8 mouse cellular contexts compared by ENCODE assay signal in genomic region chr2:181601751-181602145, GRCm38 (mm10). TPM values are rescaled to one million over a fixed set of nuclear protein-coding genes. Genes with fewer than 3 reads are reported as not detected.
DNase-seq lines count a peak whose midpoint lies in the region; ATAC-seq and TF ChIP-seq lines count a peak whose summit lies in the region.

No protein-coding gene starts in this region.

- H3K4me1 ChIP-seq in heart, embryonic 15.5 days (replicated peaks), result peaks cover 33% of the 10 kb centered on the region
- H3K4me1 ChIP-seq in MEL (ENCODE audit: control insufficient read depth in 1 of 2, insufficient read depth in 2 of 2, low read length in 2 of 2), result peaks cover 4 to 20% of the 10 kb centered on the region in 2 experiments
- peaks cover 15% of the 10 kb centered on the region for H3K4me1 ChIP-seq in heart, embryonic 16.5 days (ENCODE audit: control insufficient read depth, insufficient read depth, low read length)

- no peaks in the 10 kb centered on the region for H3K27me3 ChIP-seq in heart, embryonic 15.5 days
- H3K27me3 ChIP-seq in MEL (ENCODE audit: control insufficient read depth in 1 of 2, insufficient read depth in 2 of 2, low read length in 2 of 2), result no peaks in the 10 kb centered on the region
- no peaks in the 10 kb centered on the region for H3K27me3 ChIP-seq in heart, embryonic 16.5 days (ENCODE audit: control insufficient read depth, insufficient read depth, low read length)

- no peak for TF ChIP-seq CTCF in MEL (IDR thresholded peaks at IDR 0.05 in 2 of 3, conservative IDR thresholded peaks at IDR 0.05 in 1 of 3; ENCODE audit: control insufficient read depth in 1 of 3, insufficient read depth in 1 of 3, low read depth in 2 of 3, low read length in 3 of 3, poor library complexity in 1 of 3, severe bottlenecking in 1 of 3)

- no peak for TF ChIP-seq RAD21 in MEL (IDR thresholded peaks at IDR 0.05; ENCODE audit: low read depth, low read length)

- no peaks in the 10 kb centered on the region for H3K36me3 ChIP-seq in heart, embryonic 15.5 days
- peaks cover 0 to 14% of the 10 kb centered on the region in 2 experiments; a peak in 2 of 4 replicates for H3K36me3 ChIP-seq in MEL (ENCODE audit: control insufficient read depth in 1 of 2, insufficient read depth in 2 of 2, low read length in 2 of 2)
- H3K36me3 ChIP-seq in heart, embryonic 16.5 days (ENCODE audit: control insufficient read depth, insufficient read depth), result no peaks in the 10 kb centered on the region
- H3K36me3 ChIP-seq in macrophage (ENCODE audit: inconsistent target), result no peaks in the 10 kb centered on the region

- H3K9ac ChIP-seq in heart, embryonic 15.5 days, result peak overlapping the region; percentile 77
- peak overlapping the region; percentile 96 for H3K9ac ChIP-seq in MEL (ENCODE audit: control insufficient read depth, low read depth, low read length, poor library complexity, severe bottlenecking)
- H3K9ac ChIP-seq in heart, embryonic 16.5 days (ENCODE audit: low read length), result peak overlapping the region; percentile 94

- peak overlapping the region; percentile 72 for H3K4me2 ChIP-seq in heart, embryonic 15.5 days
- H3K4me2 ChIP-seq in heart, embryonic 16.5 days (ENCODE audit: low read depth, low read length), result peak overlapping the region; percentile 89

- peak overlapping the region; percentile 66 for H3K4me3 ChIP-seq in heart, embryonic 15.5 days
- H3K4me3 ChIP-seq in MEL (ENCODE audit: control insufficient read depth in 1 of 2, insufficient read depth in 1 of 2, low read depth in 2 of 2, low read length in 2 of 2) (peak overlapping the region; percentile 80 to 84), macrophage (ENCODE audit: inconsistent target) (peak overlapping the region; percentile 89)
- H3K4me3 ChIP-seq in heart, embryonic 16.5 days (ENCODE audit: low read length), result peak overlapping the region; percentile 99

- TF ChIP-seq POLR2A in MEL (IDR thresholded peaks at IDR 0.05; ENCODE audit: control insufficient read depth in 1 of 2, insufficient read depth in 1 of 2, low read depth in 1 of 2, low read length in 2 of 2, poor library complexity in 1 of 2), result no peak

- DNase-seq in heart, postnatal 4 days, result no peak
- no peak for DNase-seq in MEL (ENCODE audit: low read depth, low spot score)
- DNase-seq in gastrocnemius, adult 8-10 months (ENCODE audit: low spot score in 2 of 2), result no peak
- no peak for DNase-seq in testis, postnatal 14 days (ENCODE audit: low spot score)
- DNase-seq in thymus, postnatal 14 days, result no peak

- 26% methylated on average over 10 of the region's 10 CpGs for WGBS in heart, embryonic 15.5 days
- WGBS in heart, embryonic 16.5 days, result 24% methylated on average over 10 of the region's 10 CpGs
- WGBS in macrophage (ENCODE audit: missing documents), result 36% methylated on average over 10 of the region's 10 CpGs

- TF ChIP-seq EP300 in MEL (IDR thresholded peaks at IDR 0.05; ENCODE audit: low read depth in 1 of 2, low read length in 2 of 2), result no peak

- ATAC-seq in heart, embryonic 15.5 days (replicated peaks; ENCODE audit: insufficient number of reproducible peaks, insufficient read depth, low FRiP score, low read depth), result no peak
- no peak for ATAC-seq in heart, embryonic 16.5 days (replicated peaks; ENCODE audit: extremely low read depth, insufficient read depth, low FRiP score)

- no peaks in the 10 kb centered on the region for H3K9me3 ChIP-seq in heart, embryonic 15.5 days (replicated peaks)
- H3K9me3 ChIP-seq in MEL (replicated peaks; ENCODE audit: insufficient read depth, low read length), result no peaks in the 10 kb centered on the region
- no peaks in the 10 kb centered on the region for H3K9me3 ChIP-seq in heart, embryonic 16.5 days (replicated peaks; ENCODE audit: control insufficient read depth, low read length)

- peaks cover 15% of the 10 kb centered on the region for H3K79me2 ChIP-seq in MEL (ENCODE audit: control insufficient read depth, insufficient read depth, low read length, poor library complexity)
- peaks cover 43% of the 10 kb centered on the region for H3K79me2 ChIP-seq in macrophage (ENCODE audit: inconsistent target)

- peak overlapping the region; percentile 79; the same call in 1 of the 2 replicates for H3K27ac ChIP-seq in heart, embryonic 15.5 days
- H3K27ac ChIP-seq in MEL (ENCODE audit: control insufficient read depth, low read depth, low read length) (no peak overlapping the region), macrophage (peak overlapping the region; percentile 62)
- H3K27ac ChIP-seq in heart, embryonic 16.5 days (ENCODE audit: low read length), result no peak overlapping the region; the same call in 1 of the 2 replicates

TF ChIP-seq in MEL, 35 proteins besides CTCF, POLR2A, EP300 and RAD21 (continues in another document):
- TF ChIP-seq GATA1 (IDR thresholded peaks at IDR 0.05; ENCODE audit: low read depth, low read length), result no peak
- no peak for TF ChIP-seq SMC3 (IDR thresholded peaks at IDR 0.05; ENCODE audit: low read depth, low read length)

RNA-seq across cellular contexts. Expression of gene Samd10, which starts 2.7 kb away (rescaled TPM):
- 9.6 and 14.9 TPM in 2 replicates for polyA plus RNA-seq in heart, embryonic 15.5 days (2015; fragmentation: Nextera tagmentation; extraction: Ambion mirVana)
- 1 to 10 TPM; 4.8 to 4.9 TPM for total RNA-seq in heart, postnatal 4 days (2021)
- 0.56 and 0.89 TPM in 2 replicates for total RNA-seq in MEL (2012; rRNA removed)
- 1 to 10 TPM in 1 of 2 experiments, not detected in 1; 4.6 TPM for polyA plus RNA-seq in MEL (2012; ENCODE audit: insufficient read depth in 1 of 2, insufficient read length in 2 of 2, low read depth in 1 of 2, low replicate concordance in 2 of 2, missing spikeins in 1 of 2)
- polyA plus RNA-seq in heart, embryonic 16.5 days (2015; fragmentation: Nextera tagmentation; extraction: Ambion mirVana), result 11.2 and 12.4 TPM in 2 replicates
- total RNA-seq in macrophage (2018; cell fraction: chromatin; rRNA removed), result 1 to 10 TPM in 19 of 26 experiments, under 1 TPM in 3, not detected in 4; 0.37 to 8.2 (median 1.9) TPM
- 1 to 10 TPM; 2.0 to 5.1 (median 4.0) TPM for total RNA-seq in macrophage (2018; cell fraction: cytosol; rRNA removed)
- 1 to 10 TPM in 21 of 26 experiments, under 1 TPM in 5; 0.30 to 6.7 (median 2.1) TPM for total RNA-seq in macrophage (2018; cell fraction: nucleus; rRNA removed)
- polyA plus RNA-seq in macrophage (2018), result 2.1 to 3.8 TPM (median 2.8 TPM) in 3 replicates
- total RNA-seq in gastrocnemius, adult 8-10 months (2022), result 1 to 10 TPM; 1.7 to 4.6 (median 3.7) TPM

RNA-seq across cellular contexts. Expression of gene Zfp512b, which starts 9.1 kb away (rescaled TPM):
- 23.1 and 35.8 TPM in 2 replicates for polyA plus RNA-seq in heart, embryonic 15.5 days (2015; fragmentation: Nextera tagmentation; extraction: Ambion mirVana)
- total RNA-seq in heart, postnatal 4 days (2021), result 10 to 100 TPM; 41.8 to 45.5 TPM
- 13.4 and 15.5 TPM in 2 replicates for total RNA-seq in MEL (2012; rRNA removed)
- polyA plus RNA-seq in MEL (2012; ENCODE audit: insufficient read depth in 1 of 2, insufficient read length in 2 of 2, low read depth in 1 of 2, low replicate concordance in 2 of 2, missing spikeins in 1 of 2), result 10 to 100 TPM in 1 of 2 experiments, not detected in 1; 37.6 TPM
- 22.8 and 26.0 TPM in 2 replicates for polyA plus RNA-seq in heart, embryonic 16.5 days (2015; fragmentation: Nextera tagmentation; extraction: Ambion mirVana)
- total RNA-seq in macrophage (2018; cell fraction: chromatin; rRNA removed), result 100 to 1,000 TPM in 4 of 26 experiments, 10 to 100 TPM in 22; 19.9 to 129 (median 61.5) TPM
- 10 to 100 TPM in 10 of 26 experiments, 1 to 10 TPM in 16; 4.3 to 17.0 (median 9.1) TPM for total RNA-seq in macrophage (2018; cell fraction: cytosol; rRNA removed)
- 10 to 100 TPM in 25 of 26 experiments, 1 to 10 TPM in 1; 9.3 to 85.8 (median 32.2) TPM for total RNA-seq in macrophage (2018; cell fraction: nucleus; rRNA removed)
- polyA plus RNA-seq in macrophage (2018), result 6.0 to 12.6 TPM (median 6.7 TPM) in 3 replicates
- 10 to 100 TPM; 15.4 to 21.2 (median 19.3) TPM for total RNA-seq in gastrocnemius, adult 8-10 months (2022)

RNA-seq across cellular contexts. Expression of gene Prpf6, which starts 10.1 kb away (rescaled TPM):
- 38.9 and 45.5 TPM in 2 replicates for polyA plus RNA-seq in heart, embryonic 15.5 days (2015; fragmentation: Nextera tagmentation; extraction: Ambion mirVana)
- total RNA-seq in heart, postnatal 4 days (2021), result 10 to 100 TPM; 35.1 to 36.1 TPM
- 56.0 and 58.7 TPM in 2 replicates for total RNA-seq in MEL (2012; rRNA removed)
- 10 to 100 TPM in 1 of 2 experiments, not detected in 1; 69.4 TPM for polyA plus RNA-seq in MEL (2012; ENCODE audit: insufficient read depth in 1 of 2, insufficient read length in 2 of 2, low read depth in 1 of 2, low replicate concordance in 2 of 2, missing spikeins in 1 of 2)
- polyA plus RNA-seq in heart, embryonic 16.5 days (2015; fragmentation: Nextera tagmentation; extraction: Ambion mirVana), result 47.4 and 47.6 TPM in 2 replicates
- total RNA-seq in macrophage (2018; cell fraction: chromatin; rRNA removed), result 100 to 1,000 TPM in 2 of 26 experiments, 10 to 100 TPM in 24; 38.7 to 108 (median 60.6) TPM
- 10 to 100 TPM; 28.1 to 46.4 (median 36.0) TPM for total RNA-seq in macrophage (2018; cell fraction: cytosol; rRNA removed)
- total RNA-seq in macrophage (2018; cell fraction: nucleus; rRNA removed), result 10 to 100 TPM; 31.5 to 58.8 (median 42.5) TPM
- polyA plus RNA-seq in macrophage (2018), result 34.2 to 55.4 TPM (median 34.6 TPM) in 3 replicates
- total RNA-seq in gastrocnemius, adult 8-10 months (2022), result 10 to 100 TPM; 28.8 to 35.0 (median 32.6) TPM

RNA-seq across cellular contexts. Expression of gene Uckl1, which starts 17.1 kb away (rescaled TPM):
- 61.8 and 71.6 TPM in 2 replicates for polyA plus RNA-seq in heart, embryonic 15.5 days (2015; fragmentation: Nextera tagmentation; extraction: Ambion mirVana)
- 10 to 100 TPM; 50.2 to 54.5 TPM for total RNA-seq in heart, postnatal 4 days (2021)
- 15.2 and 15.6 TPM in 2 replicates for total RNA-seq in MEL (2012; rRNA removed)
- polyA plus RNA-seq in MEL (2012; ENCODE audit: insufficient read depth in 1 of 2, insufficient read length in 2 of 2, low read depth in 1 of 2, low replicate concordance in 2 of 2, missing spikeins in 1 of 2) (10 to 100 TPM in 1 of 2 experiments, not detected in 1; 24.6 TPM), macrophage (2018) (32.9 to 57.2 TPM (median 33.9 TPM) in 3 replicates)
- 77.3 and 85.8 TPM in 2 replicates for polyA plus RNA-seq in heart, embryonic 16.5 days (2015; fragmentation: Nextera tagmentation; extraction: Ambion mirVana)
- total RNA-seq in macrophage (2018; cell fraction: chromatin; rRNA removed), result 100 to 1,000 TPM; 122 to 491 (median 295) TPM
- total RNA-seq in macrophage (2018; cell fraction: cytosol; rRNA removed), result 10 to 100 TPM; 23.5 to 49.1 (median 30.0) TPM
- 100 to 1,000 TPM in 21 of 26 experiments, 10 to 100 TPM in 5; 82.3 to 303 (median 162) TPM for total RNA-seq in macrophage (2018; cell fraction: nucleus; rRNA removed)
- total RNA-seq in gastrocnemius, adult 8-10 months (2022), result 10 to 100 TPM; 24.6 to 38.4 (median 28.5) TPM

RNA-seq across cellular contexts. Expression of gene Gm29797, which starts 55.1 kb away (rescaled TPM):
- polyA plus RNA-seq in heart, embryonic 15.5 days (2015; fragmentation: Nextera tagmentation; extraction: Ambion mirVana), result not detected in 2 replicates
- not detected for total RNA-seq in heart, postnatal 4 days (2021)
- total RNA-seq in MEL (2012; rRNA removed), result not detected in 2 replicates
- polyA plus RNA-seq in MEL (2012; ENCODE audit: insufficient read depth in 1 of 2, insufficient read length in 2 of 2, low read depth in 1 of 2, low replicate concordance in 2 of 2, missing spikeins in 1 of 2) (not detected), macrophage (2018) (not detected in 3 replicates)
- not detected in 2 replicates for polyA plus RNA-seq in heart, embryonic 16.5 days (2015; fragmentation: Nextera tagmentation; extraction: Ambion mirVana)
- 1 to 10 TPM in 1 of 26 experiments, not detected in 25; 1.2 TPM for total RNA-seq in macrophage (2018; cell fraction: chromatin; rRNA removed)
- not detected for total RNA-seq in macrophage (2018; cell fraction: cytosol; rRNA removed)
- 1 to 10 TPM in 1 of 26 experiments, not detected in 25; 1.1 TPM for total RNA-seq in macrophage (2018; cell fraction: nucleus; rRNA removed)
- total RNA-seq in gastrocnemius, adult 8-10 months (2022), result not detected

Comparison
In these comparisons a context has a peak if more than half of its experiments do, and no peak if none do; other contexts are left out.
1. H3K27ac ChIP-seq: peak in heart, embryonic 15.5 days (single experiment) and macrophage (single experiment); none in MEL (single experiment) and heart, embryonic 16.5 days (single experiment).
2. Peak in every context shown above with its lines, with median percentiles within 50 percentile points of each other: H3K4me3 ChIP-seq and H3K9ac ChIP-seq.